ENCODE assay signal across 8 mouse cellular contexts in the genomic region with DNA sequence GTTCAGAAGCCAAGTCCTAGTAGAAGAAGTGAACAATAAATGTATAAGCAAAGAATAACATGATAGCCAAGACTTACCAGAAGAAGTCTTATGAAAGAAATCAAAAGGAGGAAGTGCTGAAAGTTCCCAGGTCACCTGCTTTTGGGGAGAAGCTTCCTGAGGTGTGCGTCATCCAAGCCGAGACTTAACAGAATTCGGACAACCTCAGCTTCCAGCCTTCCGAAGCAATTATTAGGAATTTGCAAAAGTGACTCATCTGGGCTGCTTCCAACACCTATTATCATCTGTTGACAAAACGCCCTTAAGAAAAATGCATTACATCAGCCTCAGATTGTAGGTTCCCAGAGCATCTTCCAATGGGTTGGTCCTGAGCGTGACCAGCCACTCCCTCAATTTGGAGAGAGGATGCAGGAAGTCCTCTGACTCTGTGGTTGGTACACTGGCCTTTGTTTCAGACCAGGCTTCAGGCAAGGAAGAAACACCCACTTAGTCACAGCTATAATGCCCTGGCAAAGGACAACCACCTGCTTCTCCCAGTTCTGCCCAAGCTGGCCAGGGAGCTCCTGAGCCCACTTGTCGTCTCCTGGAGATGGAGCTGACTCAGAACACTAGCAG. TPM values are rescaled to one million over a fixed set of nuclear protein-coding genes. Genes with fewer than 3 reads are reported as not detected.
A peak's percentile ranks its signal among the peaks of the same experiment; 100 is the strongest.
DNase-seq lines count a peak whose midpoint lies in the region; ATAC-seq and TF ChIP-seq lines count a peak whose summit lies in the region.
"Had no signal": no experiment of that assay in that cellular context is flagged by ENCODE, and none has a peak within 500 bp of the region (broad histone marks: within the 10 kb centered on the region; RNA-seq: fewer than 3 reads in every experiment).

No protein-coding gene starts in this region.

- H3K36me3 ChIP-seq in heart, embryonic 15.5 days = no peaks in the 10 kb centered on the region
- no peaks in the 10 kb centered on the region for H3K36me3 ChIP-seq in lung, embryonic 16.5 days (ENCODE audit: control insufficient read depth, insufficient read depth, low read length)
- H3K36me3 ChIP-seq: neural tube, embryonic 12.5 days had no signal

- no peak for TF ChIP-seq CTCF in Patski (IDR thresholded peaks at IDR 0.05)

- peak; percentile 69 for DNase-seq in 416B (ENCODE audit: low read depth)
- peak; percentile 95 for DNase-seq in Patski (ENCODE audit: low read depth, low spot score)
- no peak for DNase-seq in ovary, adult 18-20 months (ENCODE audit: low spot score)
- no peak for DNase-seq in right cerebral cortex, postnatal 14 days
- no peak for DNase-seq in frontal cortex, postnatal 14 days (ENCODE audit: low spot score in 2 of 2)

- H3K27me3 ChIP-seq in Patski = no peaks in the 10 kb centered on the region
- H3K27me3 ChIP-seq in heart, embryonic 15.5 days = no peaks in the 10 kb centered on the region
- no peaks in the 10 kb centered on the region for H3K27me3 ChIP-seq in lung, embryonic 16.5 days (ENCODE audit: control insufficient read depth, insufficient read depth, low read depth, low read length)
- H3K27me3 ChIP-seq: neural tube, embryonic 12.5 days had no signal

- 31% methylated on average over 7 of the region's 7 CpGs for WGBS in heart, embryonic 15.5 days
- 48% methylated on average over 7 of the region's 7 CpGs for WGBS in lung, embryonic 16.5 days

- in situ Hi-C loops in Patski (cut with MboI; ENCODE audit: low pct_unique_long_range_greater_than_20kb) = no loop called here

- H3K4me3 ChIP-seq in heart, embryonic 15.5 days = no peak overlapping the region
- no peak overlapping the region for H3K4me3 ChIP-seq in lung, embryonic 16.5 days (ENCODE audit: low read length)
- H3K4me3 ChIP-seq: neural tube, embryonic 12.5 days had no signal

- peak; percentile 92 for ATAC-seq in Patski
- ATAC-seq in heart, embryonic 15.5 days (replicated peaks; ENCODE audit: insufficient number of reproducible peaks, insufficient read depth, low FRiP score, low read depth) = peak; percentile 20; the same call in 1 of the 2 replicates
- peak; percentile 60 for ATAC-seq in lung, embryonic 16.5 days (ENCODE audit: low read depth)

- peak overlapping the region; percentile 49 for H3K4me2 ChIP-seq in heart, embryonic 15.5 days
- H3K4me2 ChIP-seq in lung, embryonic 16.5 days (ENCODE audit: low read depth, low read length) = peak overlapping the region; percentile 6
- H3K4me2 ChIP-seq: neural tube, embryonic 12.5 days had no signal

- no peak overlapping the region for H3K9ac ChIP-seq in heart, embryonic 15.5 days
- no peak overlapping the region; the same call in 1 of the 2 replicates for H3K9ac ChIP-seq in lung, embryonic 16.5 days (ENCODE audit: low read length)
- H3K9ac ChIP-seq: neural tube, embryonic 12.5 days had no signal

- H3K9me3 ChIP-seq in heart, embryonic 15.5 days (replicated peaks) = no peaks in the 10 kb centered on the region
- H3K9me3 ChIP-seq in lung, embryonic 16.5 days (ENCODE audit: control insufficient read depth, low read length) = no peaks in the 10 kb centered on the region
- H3K9me3 ChIP-seq: neural tube, embryonic 12.5 days had no signal

- peak overlapping the region; percentile 96 for H3K27ac ChIP-seq in heart, embryonic 15.5 days
- peak overlapping the region; percentile 89 for H3K27ac ChIP-seq in lung, embryonic 16.5 days (ENCODE audit: low read length)
- H3K27ac ChIP-seq: neural tube, embryonic 12.5 days had no signal

- CTCF ChIA-PET in Patski (lab: Charles Lee) = interaction anchor here (1.2 kb wide), 1 partner anchor 9 kb away, joined by 3 read pairs; no protein-coding TSS in a partner anchor

- POLR2A ChIA-PET in Patski (lab: Charles Lee) = interaction anchor here (0.7 to 1.2 kb wide), 3 partner anchors 14 to 118 kb away, joined by 3 to 5 read pairs (median 4); no protein-coding TSS in a partner anchor

- peaks cover 26% of the 10 kb centered on the region for H3K4me1 ChIP-seq in heart, embryonic 15.5 days (replicated peaks)
- H3K4me1 ChIP-seq in lung, embryonic 16.5 days (replicated peaks; ENCODE audit: control insufficient read depth, insufficient read depth, low read length) = peaks cover 10% of the 10 kb centered on the region

RNA-seq across cellular contexts. Expression of a gene that starts 15.8 kb away (rescaled TPM):
- 55.2 TPM for polyA plus RNA-seq in Patski (2021)
- 92.0 and 94.9 TPM in 2 replicates for polyA plus RNA-seq in heart, embryonic 15.5 days (2015; fragmentation: Nextera tagmentation; extraction: Ambion mirVana)
- 110 and 116 TPM in 2 replicates for polyA plus RNA-seq in lung, embryonic 16.5 days (2015; fragmentation: Nextera tagmentation; extraction: Ambion mirVana)

RNA-seq across cellular contexts. Expression of a gene that starts 23.8 kb away (rescaled TPM):
- not detected for polyA plus RNA-seq in Patski (2021)
- 0.33 and 0.35 TPM in 2 replicates for polyA plus RNA-seq in heart, embryonic 15.5 days (2015; fragmentation: Nextera tagmentation; extraction: Ambion mirVana)
- polyA plus RNA-seq in lung, embryonic 16.5 days (2015; fragmentation: Nextera tagmentation; extraction: Ambion mirVana) = 0.38 and 1.2 TPM in 2 replicates

Comparison
In these comparisons a context has a peak if more than half of its experiments do, and no peak if none do; other contexts are left out.
1. DNase-seq: peak in 416B (single experiment) and Patski (single experiment); none in ovary, adult 18-20 months (single experiment), right cerebral cortex, postnatal 14 days (single experiment) and frontal cortex, postnatal 14 days (0 of 2).
2. ATAC-seq: peak in every context shown above with its lines; median percentile 92 in Patski; 60 in lung, embryonic 16.5 days; 20 in heart, embryonic 15.5 days.